Mouse (Mus musculus): ENCODE measurements around the gene Ccdc126.

DNA sequence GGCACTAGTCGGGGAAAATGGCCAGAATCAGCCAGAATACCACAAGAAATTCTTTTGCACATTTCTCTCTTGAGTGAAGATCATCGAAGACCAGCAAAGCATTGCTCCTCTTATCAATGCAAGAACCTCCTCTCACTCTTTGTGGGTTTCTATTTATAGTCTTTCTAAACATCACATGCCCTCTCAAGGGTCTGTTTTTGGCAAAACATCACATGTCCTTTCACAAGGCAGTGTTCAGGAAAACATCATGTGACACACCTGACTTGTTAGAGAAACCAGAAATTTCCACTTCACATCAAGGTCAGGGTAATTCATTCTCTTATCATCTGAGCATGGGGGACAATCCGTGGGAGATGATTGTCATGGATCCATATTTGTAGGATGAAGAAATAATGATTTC is 35.5 kb downstream of the Ccdc126 start:
- TF ChIP-seq POLR2A (IDR thresholded peaks at IDR 0.05; ENCODE audit: control insufficient read depth, low read depth, low read length) (no peak), CTCF (IDR thresholded peaks at IDR 0.05; ENCODE audit: control insufficient read depth, insufficient read depth, insufficient replicate concordance, low read depth, low read length) (no peak)

Measured in testis, adult 2 months (tissue).